Mouse (Mus musculus) myocyte (in vitro differentiated cells): ENCODE measurements at regions not wholly inside any gene's neighbourhood (a gene's known extent, or its start where the extent isn't known, plus 50 kb on each side); places are given as distances from the start of the nearest gene placed in this dataset.
"Not testable (repeated sequence)": the region's sequence is repeated elsewhere in the genome, so short reads cannot be mapped to it uniquely, and the experiment has no call there.

Experiments used
- H3K27me3 ChIP-seq: one replicate; pipeline ENCODE4 v1.6.1; 2011; ENCODE audit not compliant: control insufficient read depth, insufficient read depth, insufficient read length
- H3K36me3 ChIP-seq: one replicate; pipeline ENCODE4 v1.6.1; 2011; ENCODE audit not compliant: control insufficient read depth, insufficient read depth
- H3K4me2 ChIP-seq: one replicate; pipeline ENCODE4 v1.6.1; 2011; ENCODE audit warnings: low read depth, control low read depth
- H3K4me3 ChIP-seq: one replicate; pipeline ENCODE4 v1.5.1; 2011; ENCODE audit warnings: mild to moderate bottlenecking, control low read depth, moderate library complexity
- H3K79me2 ChIP-seq: one replicate; pipeline ENCODE4 v1.6.1; 2011; ENCODE audit not compliant: control insufficient read depth, insufficient read depth
- H3ac ChIP-seq: one replicate; pipeline ENCODE4 v1.6.1; 2011; ENCODE audit not compliant: control insufficient read depth, insufficient read length
- CEBPB ChIP-seq: IDR thresholded peaks from 2 replicates; pipeline ENCODE4 v1.6.1; 2011; ENCODE audit warnings: mild to moderate bottlenecking, moderate library complexity; ENCODE audit not compliant: poor library complexity, insufficient read depth, severe bottlenecking
- E2F4 ChIP-seq: IDR thresholded peaks from one replicate; pipeline ENCODE4 v1.6.1; 2011; ENCODE audit warnings: mild to moderate bottlenecking, control low read depth, moderate library complexity; ENCODE audit not compliant: insufficient read depth
- MAX ChIP-seq: IDR thresholded peaks from one replicate; pipeline ENCODE4 v1.6.1; 2011; ENCODE audit warnings: low read depth, mild to moderate bottlenecking, control low read depth
- MYOD1 ChIP-seq, 3 experiments: IDR thresholded peaks; one replicate each; pipeline ENCODE4 v1.6.1; 2011; ENCODE audit warnings: control low read depth in 2 of 3, low read depth in 2 of 3, mild to moderate bottlenecking in 2 of 3, moderate library complexity in 1 of 3; ENCODE audit not compliant: insufficient read length in 2 of 3, control insufficient read depth in 1 of 3
- MYOG ChIP-seq, 3 experiments: IDR thresholded peaks; one replicate each; pipeline ENCODE4 v1.6.1; 2011; ENCODE audit warnings: control low read depth in 2 of 3, low read depth in 2 of 3, mild to moderate bottlenecking in 2 of 3; ENCODE audit not compliant: insufficient read length in 2 of 3, control insufficient read depth in 1 of 3, insufficient read depth in 1 of 3
- POLR2A ChIP-seq: IDR thresholded peaks from one replicate; pipeline ENCODE4 v1.6.1; 2011; ENCODE audit warnings: low read depth, mild to moderate bottlenecking, control low read depth, moderate library complexity; ENCODE audit not compliant: insufficient read length
- POLR2AphosphoS2 ChIP-seq: IDR thresholded peaks from one replicate; pipeline ENCODE4 v1.6.1; 2011; ENCODE audit warnings: low read depth, control low read depth; ENCODE audit not compliant: insufficient read length
- REST ChIP-seq: IDR thresholded peaks from one replicate; pipeline ENCODE4 v1.6.1; 2011; ENCODE audit warnings: mild to moderate bottlenecking, control low read depth, moderate library complexity; ENCODE audit not compliant: insufficient read depth, insufficient read length
- SRF ChIP-seq: IDR thresholded peaks from one replicate; pipeline ENCODE4 v1.6.1; 2011; ENCODE audit warnings: low read depth; ENCODE audit not compliant: control insufficient read depth, insufficient read length
- TCF12 ChIP-seq: IDR thresholded peaks from one replicate; pipeline ENCODE4 v1.6.1; 2011; ENCODE audit warnings: mild to moderate bottlenecking, control low read depth; ENCODE audit not compliant: poor library complexity, insufficient read depth, severe bottlenecking
- TCF3 ChIP-seq: IDR thresholded peaks from one replicate; pipeline ENCODE4 v1.6.1; 2011; ENCODE audit warnings: low read depth, control low read depth; ENCODE audit not compliant: insufficient read length
- USF1 ChIP-seq: IDR thresholded peaks from one replicate; pipeline ENCODE4 v1.6.1; 2011; ENCODE audit warnings: low read depth, mild to moderate bottlenecking, control low read depth, moderate library complexity

- Histone ChIP-seq H3K27me3 (no peaks in the 10 kb centered on the region), H3K4me2 (no peak overlapping the region), H3K36me3 (no peaks in the 10 kb centered on the region), H3ac (no peak overlapping the region), H3K79me2 (no peaks in the 10 kb centered on the region), H3K4me3 (no peak overlapping the region)
- TF ChIP-seq POLR2A (no peak), E2F4 (no peak), MYOG (IDR thresholded peaks at IDR 0.05; ENCODE audit: control insufficient read depth in 1 of 3, insufficient read depth in 1 of 3, insufficient read length in 2 of 3, low read depth in 2 of 3) (no peak)
Observed at GRCm38 (mm10) chr3:78988120-78988519, 298.2 kb downstream of the Rapgef2 start.

GRCm38 (mm10) chr3:78986726-78987125 is 299.6 kb downstream of the Rapgef2 start:
- TF ChIP-seq POLR2AphosphoS2: no peak
- no peak for TF ChIP-seq REST
- no peak for TF ChIP-seq USF1
- TF ChIP-seq SRF: no peak
- H3K79me2 ChIP-seq: no peaks in the 10 kb centered on the region
- no peak overlapping the region for H3K4me3 ChIP-seq
- H3ac ChIP-seq: no peak overlapping the region
- H3K36me3 ChIP-seq: no peaks in the 10 kb centered on the region
- no peaks in the 10 kb centered on the region for H3K27me3 ChIP-seq
- no peak overlapping the region for H3K4me2 ChIP-seq

- no peaks in the 10 kb centered on the region for H3K36me3 ChIP-seq
- TF ChIP-seq TCF12 (no peak), SRF (no peak), REST (no peak)
- H3K79me2 ChIP-seq: no peaks in the 10 kb centered on the region
- no peak overlapping the region for H3K4me3 ChIP-seq
- no peak overlapping the region for H3K4me2 ChIP-seq
- no peak overlapping the region for H3ac ChIP-seq
- H3K27me3 ChIP-seq: no peaks in the 10 kb centered on the region
Observed at GRCm38 (mm10) chr3:78981057-78981456, 305.3 kb downstream of the Rapgef2 start.

DNA sequence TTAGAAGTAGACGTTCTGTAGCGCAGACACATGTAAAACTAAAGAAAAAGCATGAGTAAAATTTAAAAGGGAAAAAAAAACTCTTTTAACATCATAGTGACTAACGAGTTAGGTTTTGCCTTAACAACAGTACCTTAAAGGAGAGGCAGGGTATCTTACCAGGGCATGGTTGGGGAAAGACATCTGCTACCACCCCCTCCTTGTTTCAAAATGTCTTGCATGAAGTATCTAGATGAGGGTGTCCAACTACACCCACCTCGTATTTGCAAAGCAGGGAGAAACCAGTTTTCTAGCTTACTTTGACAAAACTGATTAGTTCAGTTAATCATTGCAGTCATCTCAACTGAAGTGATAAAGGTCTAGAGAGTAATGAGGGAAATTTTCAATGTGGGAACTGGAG is 307.5 kb downstream of the Rapgef2 start:
- H3ac ChIP-seq: no peak overlapping the region
- no peaks in the 10 kb centered on the region for H3K27me3 ChIP-seq
- H3K36me3 ChIP-seq: no peaks in the 10 kb centered on the region
- no peak for TF ChIP-seq MAX
- no peak for TF ChIP-seq CEBPB
- TF ChIP-seq TCF12: no peak
- TF ChIP-seq MYOG (IDR thresholded peaks at IDR 0.05; ENCODE audit: control insufficient read depth in 1 of 3, insufficient read depth in 1 of 3, insufficient read length in 2 of 3, low read depth in 2 of 3): no peak
- no peak for TF ChIP-seq USF1
- no peak for TF ChIP-seq REST
- no peak for TF ChIP-seq E2F4
- no peak for TF ChIP-seq TCF3
- no peak for TF ChIP-seq POLR2A
- no peak for TF ChIP-seq MYOD1 (IDR thresholded peaks at IDR 0.05; ENCODE audit: control insufficient read depth in 1 of 3, insufficient read length in 2 of 3, low read depth in 2 of 3)
- TF ChIP-seq POLR2AphosphoS2: no peak
- TF ChIP-seq SRF: no peak
- no peak overlapping the region for H3K4me3 ChIP-seq
- no peaks in the 10 kb centered on the region for H3K79me2 ChIP-seq
- H3K4me2 ChIP-seq: no peak overlapping the region

DNA sequence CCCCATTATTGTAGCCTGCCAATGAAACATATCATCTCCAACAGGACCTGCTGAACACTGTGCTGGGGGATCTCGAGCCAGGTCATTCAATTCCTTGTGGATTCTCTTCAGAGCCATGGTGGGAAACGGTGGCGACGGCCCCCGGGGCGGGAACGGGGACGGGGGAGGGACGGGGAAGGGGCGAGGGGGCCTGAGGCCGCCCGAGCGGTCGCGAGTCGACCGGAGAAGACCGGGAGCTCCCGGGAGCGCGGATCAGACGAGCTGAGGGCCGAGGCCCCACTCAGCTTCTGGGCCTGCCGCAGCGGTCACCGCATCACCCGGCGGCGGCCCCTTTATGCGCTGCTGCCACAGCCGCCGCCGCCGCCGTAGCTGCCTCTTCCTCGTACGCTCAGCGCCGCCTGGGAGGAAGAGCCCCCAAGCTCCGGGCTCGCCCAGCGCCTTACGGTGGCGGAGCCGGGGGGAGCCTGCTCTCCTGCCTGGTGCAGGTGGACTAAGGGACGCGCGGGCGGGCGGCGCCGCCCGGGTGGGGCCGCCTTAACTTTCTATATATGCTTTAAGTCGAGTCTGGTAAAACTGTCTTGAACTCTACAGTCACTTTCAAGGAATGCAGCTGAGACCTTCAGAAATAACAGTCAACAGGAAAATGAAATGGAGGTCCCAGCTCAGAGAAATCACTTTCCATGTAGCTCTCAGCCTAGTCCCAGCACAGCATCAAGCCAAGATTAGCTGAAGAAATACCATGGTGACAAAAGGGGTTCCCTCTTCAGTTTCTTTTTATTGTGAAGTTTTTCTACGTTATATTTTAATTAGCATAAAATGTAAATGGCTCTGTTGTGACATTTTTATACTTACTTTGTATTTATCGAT is 319.4 kb downstream of the Rapgef2 start:
- not testable (repeated sequence) for H3K4me3 ChIP-seq, H3K4me2 ChIP-seq, H3K36me3 ChIP-seq, H3K27me3 ChIP-seq, H3ac ChIP-seq, H3K79me2 ChIP-seq

DNA sequence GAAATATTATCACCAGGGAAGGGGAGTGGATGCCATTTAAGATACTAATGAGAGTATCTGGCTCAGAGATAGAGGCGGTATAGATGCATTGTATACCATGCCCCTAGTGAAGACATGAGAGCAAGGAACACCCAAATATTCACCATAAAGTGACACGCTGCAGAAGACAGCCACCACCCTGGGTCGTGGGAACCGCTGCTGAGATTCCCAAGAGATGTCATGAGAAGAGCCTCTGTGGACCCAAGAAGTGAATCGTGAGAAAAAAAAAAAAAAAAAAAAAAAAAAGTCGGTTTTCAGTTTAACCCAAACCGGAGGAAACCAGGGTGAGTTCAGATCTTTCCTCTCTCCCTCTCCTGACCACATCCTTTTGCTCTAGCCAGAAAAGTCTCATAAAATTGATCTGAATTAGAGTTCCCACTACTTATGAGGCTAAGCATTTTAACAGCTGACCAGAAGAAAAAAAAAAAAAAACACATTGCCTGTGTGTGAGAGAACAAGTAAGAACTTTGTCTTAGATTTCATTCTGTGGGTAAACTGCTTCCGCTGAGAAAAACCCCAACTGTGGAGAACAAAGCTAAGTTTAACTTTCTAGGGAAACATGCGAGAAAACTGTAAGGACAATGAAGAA is 322.0 kb downstream of the Rapgef2 start:
- Histone ChIP-seq H3K4me3 (no peak overlapping the region), H3K4me2 (no peak overlapping the region), H3ac (no peak overlapping the region), H3K27me3 (no peaks in the 10 kb centered on the region), H3K79me2 (no peaks in the 10 kb centered on the region), H3K36me3 (no peaks in the 10 kb centered on the region)
- no peak for TF ChIP-seq SRF
- TF ChIP-seq MYOD1 (IDR thresholded peaks at IDR 0.05; ENCODE audit: control insufficient read depth in 1 of 3, insufficient read length in 2 of 3, low read depth in 2 of 3): no peak
- TF ChIP-seq POLR2AphosphoS2: no peak
- no peak for TF ChIP-seq MYOG (IDR thresholded peaks at IDR 0.05; ENCODE audit: control insufficient read depth in 1 of 3, insufficient read depth in 1 of 3, insufficient read length in 2 of 3, low read depth in 2 of 3)
- no peak for TF ChIP-seq REST
- no peak for TF ChIP-seq MAX
- TF ChIP-seq TCF12: no peak
- no peak for TF ChIP-seq CEBPB
- no peak for TF ChIP-seq USF1
- no peak for TF ChIP-seq TCF3
- TF ChIP-seq E2F4: no peak
- no peak for TF ChIP-seq POLR2A
